In the genomic region with DNA sequence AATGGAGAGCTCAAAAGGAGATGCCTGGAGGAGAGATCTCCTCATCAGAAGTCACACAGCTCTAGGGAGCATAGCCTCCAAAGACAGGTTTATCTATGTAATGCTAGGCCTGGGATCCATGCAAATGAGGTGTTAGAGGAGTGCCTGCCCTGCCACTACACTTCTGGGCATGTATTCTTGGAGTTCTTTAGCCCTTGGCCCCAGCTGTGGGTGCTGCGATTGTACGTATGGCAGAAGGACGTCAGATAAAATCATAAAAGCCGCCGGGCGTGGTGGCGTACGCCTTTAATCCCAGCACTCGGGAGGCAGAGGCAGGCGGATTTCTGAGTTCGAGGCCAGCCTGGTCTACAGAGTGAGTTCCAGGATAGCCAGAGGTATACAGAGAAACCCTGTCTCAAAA, we compare ENCODE assay signal across 21 mouse cellular contexts. TPM values are rescaled to one million over a fixed set of nuclear protein-coding genes. Genes with fewer than 3 reads are reported as not detected.
DNase-seq lines count a peak whose midpoint lies in the region; ATAC-seq and TF ChIP-seq lines count a peak whose summit lies in the region.
"Had no signal": no experiment of that assay in that cellular context is flagged by ENCODE, and none has a peak within 500 bp of the region (broad histone marks: within the 10 kb centered on the region; RNA-seq: fewer than 3 reads in every experiment).

No protein-coding gene starts in this region.

- 82% methylated on average over 11 of the region's 11 CpGs for WGBS in lung, embryonic 16.5 days
- 84% methylated on average over 11 of the region's 11 CpGs for WGBS in lung, adult 2 months
- WGBS in neural tube, embryonic 15.5 days: 92% methylated on average over 11 of the region's 11 CpGs

- peaks cover 20% of the 10 kb centered on the region for H3K4me1 ChIP-seq in lung, embryonic 16.5 days (replicated peaks; ENCODE audit: control insufficient read depth, insufficient read depth, low read length)
- no peaks in the 10 kb centered on the region for H3K4me1 ChIP-seq in lung, adult 2 months (ENCODE audit: control insufficient read depth, insufficient read depth, low read length)
- H3K4me1 ChIP-seq in neural tube, embryonic 15.5 days: no peaks in the 10 kb centered on the region
- H3K4me1 ChIP-seq: embryonic facial prominence, embryonic 15.5 days; hindbrain, embryonic 12.5 days had no signal

- DNase-seq in cerebellum, adult 8-10 months: peak; percentile 50
- DNase-seq in lung, adult 2 months: no peak
- DNase-seq in cerebellum, adult 9-10 months: peak; percentile 71
- peak; percentile 31 to 38 for DNase-seq in cerebellum, postnatal 25 days
- DNase-seq: adrenal gland, adult 8-10 months; embryo, embryonic 11 days; heart, postnatal 4 days had no signal

- no peak overlapping the region for H3K4me3 ChIP-seq in lung, embryonic 16.5 days (ENCODE audit: low read length)
- H3K4me3 ChIP-seq in lung, adult 2 months (replicated peaks; ENCODE audit: extremely low read depth, low read depth, low read length): no peak overlapping the region
- H3K4me3 ChIP-seq in neural tube, embryonic 15.5 days (replicated peaks): no peak overlapping the region
- H3K4me3 ChIP-seq: embryonic facial prominence, embryonic 15.5 days; erythroblast, embryonic 14.5 days; forebrain, embryonic 10.5 days; gastrocnemius, adult 2 months; heart, embryonic 13.5 days; hindbrain, embryonic 12.5 days had no signal

- no peak for ATAC-seq in cerebellum, adult (ENCODE audit: insufficient number of reproducible peaks, low FRiP score, low TSS enrichment)
- ATAC-seq in lung, embryonic 16.5 days (ENCODE audit: low read depth): no peak
- ATAC-seq in neural tube, embryonic 15.5 days (ENCODE audit: low FRiP score): no peak
- ATAC-seq: forebrain, embryonic 14.5 days; hindbrain, embryonic 16.5 days; inflammation-experienced regulatory T-cells, adult 6 months; intestine, postnatal 0 days had no signal

- H3K27me3 ChIP-seq in lung, embryonic 16.5 days (ENCODE audit: control insufficient read depth, insufficient read depth, low read depth, low read length): no peaks in the 10 kb centered on the region
- H3K27me3 ChIP-seq in neural tube, embryonic 15.5 days (replicated peaks): no peaks in the 10 kb centered on the region
- H3K27me3 ChIP-seq: embryonic facial prominence, embryonic 15.5 days; heart, embryonic 13.5 days; hindbrain, embryonic 12.5 days had no signal

- H3K9ac ChIP-seq in lung, embryonic 16.5 days (ENCODE audit: low read length): no peak overlapping the region
- no peak overlapping the region for H3K9ac ChIP-seq in neural tube, embryonic 15.5 days (replicated peaks)
- H3K9ac ChIP-seq: embryonic facial prominence, embryonic 15.5 days; heart, embryonic 13.5 days; hindbrain, embryonic 12.5 days had no signal

- H3K36me3 ChIP-seq in lung, embryonic 16.5 days (ENCODE audit: control insufficient read depth, insufficient read depth, low read length): no peaks in the 10 kb centered on the region
- no peaks in the 10 kb centered on the region for H3K36me3 ChIP-seq in neural tube, embryonic 15.5 days
- H3K36me3 ChIP-seq: embryonic facial prominence, embryonic 15.5 days; forebrain, embryonic 10.5 days; G1E; heart, embryonic 13.5 days; hindbrain, embryonic 12.5 days had no signal

- TF ChIP-seq CTCF in lung, adult 2 months (IDR thresholded peaks at IDR 0.05; ENCODE audit: insufficient read depth, low read length): no peak

- TF ChIP-seq POLR2A in lung, adult 2 months (IDR thresholded peaks at IDR 0.05; ENCODE audit: borderline replicate concordance, extremely low read depth, low read depth, low read length): no peak

- no peaks in the 10 kb centered on the region for H3K9me3 ChIP-seq in lung, embryonic 16.5 days (ENCODE audit: control insufficient read depth, low read length)
- H3K9me3 ChIP-seq in neural tube, embryonic 15.5 days (replicated peaks): no peaks in the 10 kb centered on the region
- H3K9me3 ChIP-seq: embryonic facial prominence, embryonic 15.5 days; forebrain, embryonic 10.5 days; G1E; heart, embryonic 13.5 days; hindbrain, embryonic 12.5 days had no signal

- peak overlapping the region; percentile 33; the same call in 1 of the 2 replicates for H3K27ac ChIP-seq in lung, embryonic 16.5 days (ENCODE audit: low read length)
- H3K27ac ChIP-seq in neural tube, embryonic 15.5 days (replicated peaks): no peak overlapping the region
- H3K27ac ChIP-seq: embryonic facial prominence, embryonic 15.5 days; forebrain, embryonic 10.5 days; gastrocnemius, adult 2 months; heart, embryonic 13.5 days; hindbrain, embryonic 12.5 days had no signal

- H3K4me2 ChIP-seq in lung, embryonic 16.5 days (ENCODE audit: low read depth, low read length): no peak overlapping the region
- H3K4me2 ChIP-seq in neural tube, embryonic 15.5 days: no peak overlapping the region
- H3K4me2 ChIP-seq: embryonic facial prominence, embryonic 15.5 days; heart, embryonic 13.5 days; hindbrain, embryonic 12.5 days had no signal

RNA-seq across cellular contexts. Expression of a gene that starts 6.2 kb away (rescaled TPM):
- polyA plus RNA-seq in lung, embryonic 16.5 days (2015; fragmentation: Nextera tagmentation; extraction: Ambion mirVana): 56.8 and 60.0 TPM in 2 replicates
- 75.9 and 81.6 TPM in 2 replicates for polyA plus RNA-seq in lung, adult 2 months (2012; rRNA removed)
- polyA plus RNA-seq in neural tube, embryonic 15.5 days (2015; fragmentation: Nextera tagmentation; extraction: Ambion mirVana): 59.9 and 68.7 TPM in 2 replicates
